Mouse (Mus musculus) ES-E14 (cell line): Measurements from ENCODE around the gene Trp53i11.

ENCODE experiments used
- MAFK ChIP-seq: IDR thresholded peaks from 2 replicates; pipeline ENCODE4 v1.6.1; 2014; ENCODE audit warnings: mild to moderate bottlenecking, low read depth, low read length, inconsistent platforms; ENCODE audit not compliant: insufficient read depth
- ZC3H11A ChIP-seq: IDR thresholded peaks from 2 replicates; pipeline ENCODE4 v1.6.1; 2012; ENCODE audit warnings: low read depth, mild to moderate bottlenecking, inconsistent platforms, low read length, borderline replicate concordance

GRCm38 (mm10) chr2:93178313-93178677 lies 9.1 kb upstream of the Trp53i11 start:
- peak; percentile 71 for TF ChIP-seq MAFK
- TF ChIP-seq ZC3H11A = no peak
